Mouse (Mus musculus): ENCODE measurements around the gene Kif27. TPM values are rescaled to one million over a fixed set of nuclear protein-coding genes. Genes with fewer than 3 reads are reported as not detected.

The Kif27 gene
- total and polyA plus RNA-seq, 2 experiments from 2014 or later, result 0.15 TPM; not detected in 1

DNA sequence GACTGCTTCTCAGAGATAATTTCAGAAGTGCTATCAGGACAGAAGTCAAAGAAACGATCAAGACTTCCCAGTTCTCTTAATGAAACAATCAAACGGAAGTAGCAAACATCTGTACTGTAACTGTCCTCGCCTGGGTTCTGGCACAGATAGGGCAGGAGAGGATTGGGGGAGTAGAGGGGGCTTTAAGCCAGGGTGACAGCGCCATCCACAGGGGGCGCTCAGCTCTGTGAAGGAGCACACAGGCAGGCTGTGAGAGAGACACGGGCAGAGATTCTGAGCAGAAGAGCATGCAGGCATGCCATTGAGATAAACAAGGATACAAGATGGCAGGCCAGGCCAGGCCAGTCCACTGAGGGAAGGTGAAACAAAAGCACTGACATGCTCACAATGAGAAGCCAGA is 43.9 kb downstream of the Kif27 start:
- DNase-seq (ENCODE audit: low spot score), result no peak

DNA sequence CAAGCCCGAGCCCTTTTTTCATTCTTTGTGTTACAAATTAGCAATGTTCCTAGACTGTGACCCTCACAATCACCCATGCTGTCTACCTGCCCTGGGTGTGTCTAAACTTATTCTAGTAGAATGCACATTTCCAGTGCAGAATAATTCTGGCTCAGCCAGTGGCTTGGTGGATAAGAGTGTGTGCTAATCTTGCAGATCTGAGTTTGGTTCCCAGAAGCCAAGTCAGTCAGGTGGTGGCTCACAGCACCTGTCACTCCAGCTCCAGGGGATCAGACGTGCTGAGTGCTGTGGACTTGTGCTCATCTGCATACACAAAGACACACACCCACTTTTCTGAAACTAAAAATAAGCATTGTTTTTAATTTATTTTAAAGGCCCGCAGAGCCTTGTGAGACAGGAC is 45.2 kb downstream of the Kif27 start:
- H3K36me3 ChIP-seq (replicated peaks; ENCODE audit: control insufficient read depth, insufficient read depth, low read length), result no peaks in the 10 kb centered on the region
- no peak overlapping the region for H3K27ac ChIP-seq (ENCODE audit: low read depth)
- WGBS, result 72% methylated on average over 3 of the region's 3 CpGs
- ATAC-seq (ENCODE audit: insufficient read depth, low read depth), result no peak
- DNase-seq (ENCODE audit: low spot score), result no peak
- no peak overlapping the region for H3K4me3 ChIP-seq (ENCODE audit: low read depth, low read length)
- no peaks in the 10 kb centered on the region for H3K9me3 ChIP-seq (replicated peaks; ENCODE audit: control insufficient read depth, low read length)
- no peak overlapping the region for H3K9ac ChIP-seq (replicated peaks; ENCODE audit: low read depth, low read length)
- no peak for TF ChIP-seq EP300 (IDR thresholded peaks at IDR 0.05; ENCODE audit: low read depth)
- no peak for TF ChIP-seq CTCF (IDR thresholded peaks at IDR 0.05; ENCODE audit: low read depth)
- H3K27me3 ChIP-seq (ENCODE audit: control insufficient read depth, insufficient read depth, low read length), result no peaks in the 10 kb centered on the region
- no peaks in the 10 kb centered on the region for H3K4me1 ChIP-seq (ENCODE audit: control insufficient read depth, insufficient read depth)
- H3K4me2 ChIP-seq (ENCODE audit: low read depth, low read length), result no peak overlapping the region

More for the DNA sequence above, 43.9 kb downstream of the Kif27 start:
- H3K36me3 ChIP-seq (replicated peaks; ENCODE audit: control insufficient read depth, insufficient read depth, low read length), result no peaks in the 10 kb centered on the region
- H3K9me3 ChIP-seq (replicated peaks; ENCODE audit: control insufficient read depth, low read length), result no peaks in the 10 kb centered on the region
- no peak overlapping the region for H3K4me3 ChIP-seq (ENCODE audit: low read depth, low read length)
- 59% methylated on average over 6 of the region's 6 CpGs for whole genome bisulfite sequencing
- no peaks in the 10 kb centered on the region for H3K4me1 ChIP-seq (ENCODE audit: control insufficient read depth, insufficient read depth)
- no peak overlapping the region for H3K4me2 ChIP-seq (ENCODE audit: low read depth, low read length)
- H3K9ac ChIP-seq (replicated peaks; ENCODE audit: low read depth, low read length), result no peak overlapping the region
- no peaks in the 10 kb centered on the region for H3K27me3 ChIP-seq (ENCODE audit: control insufficient read depth, insufficient read depth, low read length)
- TF ChIP-seq EP300 (IDR thresholded peaks at IDR 0.05; ENCODE audit: low read depth) (no peak), CTCF (IDR thresholded peaks at IDR 0.05; ENCODE audit: low read depth) (no peak)
- no peak overlapping the region for H3K27ac ChIP-seq (ENCODE audit: low read depth)
- ATAC-seq (ENCODE audit: insufficient read depth, low read depth), result no peak

DNA sequence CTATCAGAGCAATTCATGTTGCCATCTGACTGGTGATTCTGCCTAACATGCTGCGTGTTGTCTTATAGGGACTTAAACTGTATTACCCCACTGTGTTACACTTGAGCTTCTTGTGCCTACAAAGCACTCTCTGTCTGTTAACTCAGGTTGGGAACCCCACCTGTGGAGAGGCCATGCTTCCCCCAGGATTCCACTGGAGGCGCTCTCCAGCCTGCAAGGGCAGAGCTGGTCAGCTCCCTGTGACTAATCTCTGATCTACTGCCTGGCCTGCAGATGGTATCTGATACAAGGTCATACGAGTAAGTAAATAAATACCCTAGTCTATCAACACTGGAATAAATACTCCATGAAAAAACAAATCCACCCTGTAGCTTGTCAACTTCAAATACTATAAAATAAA is 47.6 kb downstream of the Kif27 start:
- no peak overlapping the region for H3K4me2 ChIP-seq (ENCODE audit: low read depth, low read length)
- H3K27ac ChIP-seq (ENCODE audit: low read depth), result no peak overlapping the region
- H3K4me3 ChIP-seq (ENCODE audit: low read depth, low read length), result no peak overlapping the region
- WGBS, result 61% methylated on average over 3 of the region's 3 CpGs
- TF ChIP-seq EP300 (IDR thresholded peaks at IDR 0.05; ENCODE audit: low read depth) (no peak), CTCF (IDR thresholded peaks at IDR 0.05; ENCODE audit: low read depth) (no peak)
- no peaks in the 10 kb centered on the region for H3K36me3 ChIP-seq (replicated peaks; ENCODE audit: control insufficient read depth, insufficient read depth, low read length)
- ATAC-seq (ENCODE audit: insufficient read depth, low read depth) (no peak), DNase-seq (ENCODE audit: low spot score) (no peak)
- H3K9me3 ChIP-seq (replicated peaks; ENCODE audit: control insufficient read depth, low read length), result no peaks in the 10 kb centered on the region
- H3K4me1 ChIP-seq (ENCODE audit: control insufficient read depth, insufficient read depth), result no peaks in the 10 kb centered on the region
- H3K27me3 ChIP-seq (ENCODE audit: control insufficient read depth, insufficient read depth, low read length), result no peaks in the 10 kb centered on the region
- no peak overlapping the region for H3K9ac ChIP-seq (replicated peaks; ENCODE audit: low read depth, low read length)

DNA sequence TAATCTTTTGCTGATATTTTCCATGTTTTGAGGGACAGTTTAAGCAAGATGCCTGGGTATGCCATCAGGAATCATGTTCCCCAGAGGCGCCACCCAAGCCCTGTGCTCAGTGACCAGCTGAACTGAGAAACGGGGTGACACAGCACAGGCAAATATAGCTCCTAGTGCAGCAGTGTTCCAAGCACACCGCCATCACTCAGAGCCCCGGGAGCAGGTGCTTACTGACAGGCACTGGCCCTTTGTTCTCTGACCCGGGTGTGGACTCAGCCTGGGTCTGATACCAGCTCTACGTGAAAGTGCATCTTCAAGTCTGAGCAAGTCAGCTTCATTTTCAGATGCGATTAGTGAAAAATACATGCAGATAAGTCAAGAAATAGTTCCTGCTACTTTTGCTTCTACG is 49.4 kb downstream of the Kif27 start:
- Histone ChIP-seq H3K9me3 (replicated peaks; ENCODE audit: control insufficient read depth, low read length) (no peaks in the 10 kb centered on the region), H3K36me3 (replicated peaks; ENCODE audit: control insufficient read depth, insufficient read depth, low read length) (no peaks in the 10 kb centered on the region), H3K4me3 (ENCODE audit: low read depth, low read length) (no peak overlapping the region), H3K4me1 (ENCODE audit: control insufficient read depth, insufficient read depth) (no peaks in the 10 kb centered on the region), H3K27me3 (ENCODE audit: control insufficient read depth, insufficient read depth, low read length) (no peaks in the 10 kb centered on the region), H3K4me2 (ENCODE audit: low read depth, low read length) (no peak overlapping the region), H3K9ac (replicated peaks; ENCODE audit: low read depth, low read length) (no peak overlapping the region), H3K27ac (ENCODE audit: low read depth) (no peak overlapping the region)
- 63% methylated on average over 8 of the region's 8 CpGs for WGBS
- ATAC-seq (ENCODE audit: insufficient read depth, low read depth) (no peak), DNase-seq (ENCODE audit: low spot score) (no peak)
- TF ChIP-seq EP300 (IDR thresholded peaks at IDR 0.05; ENCODE audit: low read depth) (no peak), CTCF (IDR thresholded peaks at IDR 0.05; ENCODE audit: low read depth) (no peak)

DNA sequence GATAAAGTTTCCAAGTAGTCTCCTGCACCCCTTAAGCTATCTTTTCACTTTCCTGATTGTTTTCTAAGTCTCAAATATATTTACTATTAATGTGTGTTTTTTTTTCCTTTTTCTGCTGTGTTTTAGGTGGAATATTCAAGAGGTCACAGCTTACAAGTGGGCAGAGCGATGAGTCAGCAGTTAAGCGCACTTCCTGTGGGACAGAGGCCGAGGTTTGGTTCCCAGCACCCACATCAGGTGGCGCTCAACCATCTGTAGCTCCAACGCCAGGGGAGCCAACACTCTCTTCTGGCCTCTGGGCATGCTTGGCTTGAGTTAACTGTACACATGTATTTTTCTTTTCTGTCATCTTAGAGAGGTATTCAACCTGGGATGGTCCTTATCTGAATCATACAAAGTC is 51.5 kb downstream of the Kif27 start:
- Histone ChIP-seq H3K4me1 (ENCODE audit: control insufficient read depth, insufficient read depth) (no peaks in the 10 kb centered on the region), H3K27ac (ENCODE audit: low read depth) (no peak overlapping the region), H3K4me3 (ENCODE audit: low read depth, low read length) (no peak overlapping the region), H3K4me2 (ENCODE audit: low read depth, low read length) (no peak overlapping the region), H3K36me3 (replicated peaks; ENCODE audit: control insufficient read depth, insufficient read depth, low read length) (no peaks in the 10 kb centered on the region), H3K27me3 (ENCODE audit: control insufficient read depth, insufficient read depth, low read length) (no peaks in the 10 kb centered on the region), H3K9me3 (replicated peaks; ENCODE audit: control insufficient read depth, low read length) (no peaks in the 10 kb centered on the region), H3K9ac (replicated peaks; ENCODE audit: low read depth, low read length) (no peak overlapping the region)
- no peak for ATAC-seq (ENCODE audit: insufficient read depth, low read depth)
- 88% methylated on average over 5 of the region's 5 CpGs for WGBS
- TF ChIP-seq CTCF (IDR thresholded peaks at IDR 0.05; ENCODE audit: low read depth), result no peak
- no peak for TF ChIP-seq EP300 (IDR thresholded peaks at IDR 0.05; ENCODE audit: low read depth)
- no peak for DNase-seq (ENCODE audit: low spot score)

DNA sequence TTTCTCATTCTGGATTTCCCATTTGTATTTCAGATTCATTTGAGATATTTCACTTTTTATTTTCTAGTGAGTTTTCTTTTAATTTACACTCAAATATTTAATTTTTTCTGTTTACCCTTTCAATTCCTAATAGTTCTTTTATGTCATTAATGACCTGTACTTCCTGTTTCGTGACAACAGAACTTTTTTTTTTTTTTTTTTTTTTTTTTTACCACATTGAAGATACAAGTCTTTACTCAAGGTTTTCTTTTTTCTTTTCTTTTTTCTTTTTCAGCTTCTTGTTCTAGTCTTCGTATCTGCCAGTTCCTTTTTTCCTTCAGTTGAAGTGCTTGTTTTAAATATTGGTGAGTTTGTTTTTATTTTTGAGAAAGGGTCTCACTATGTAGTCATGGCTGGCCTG is 53.7 kb downstream of the Kif27 start:
- Histone ChIP-seq H3K9me3 (replicated peaks; ENCODE audit: control insufficient read depth, low read length) (no peaks in the 10 kb centered on the region), H3K9ac (replicated peaks; ENCODE audit: low read depth, low read length) (no peak overlapping the region), H3K27me3 (ENCODE audit: control insufficient read depth, insufficient read depth, low read length) (no peaks in the 10 kb centered on the region), H3K4me1 (ENCODE audit: control insufficient read depth, insufficient read depth) (no peaks in the 10 kb centered on the region), H3K36me3 (replicated peaks; ENCODE audit: control insufficient read depth, insufficient read depth, low read length) (no peaks in the 10 kb centered on the region), H3K27ac (ENCODE audit: low read depth) (no peak overlapping the region), H3K4me2 (ENCODE audit: low read depth, low read length) (no peak overlapping the region), H3K4me3 (ENCODE audit: low read depth, low read length) (no peak overlapping the region)
- TF ChIP-seq EP300 (IDR thresholded peaks at IDR 0.05; ENCODE audit: low read depth) (no peak), CTCF (IDR thresholded peaks at IDR 0.05; ENCODE audit: low read depth) (no peak)
- DNase-seq (ENCODE audit: low spot score), result no peak
- ATAC-seq (ENCODE audit: insufficient read depth, low read depth), result no peak
- WGBS, result 71% methylated on average over 2 of the region's 2 CpGs
